Mouse (Mus musculus) kidney, postnatal 14 days (tissue): ENCODE measurements around the gene Stam2.
A peak's percentile ranks its signal among the peaks of the same experiment; 100 is the strongest.

Experiments used
- DNase-seq: peaks from one replicate; pipeline ENCODE4 v3.0.0; 2022; ENCODE audit warnings: mixed read lengths

Stam2 gene

GRCm38 (mm10) chr2:52742256-52743158 lies at the start of gene Stam2:
Gene Stam2, minus strand, starts transcription at chr2:52742281.
- DNase-seq, result peak; percentile 94

GRCm38 (mm10) chr2:52785106-52785721 lies 43.1 kb upstream of the Stam2 start:
- DNase-seq, result no peak

- no peak for DNase-seq
Observed at GRCm38 (mm10) chr2:52779987-52780386, 37.9 kb upstream of the Stam2 start.

GRCm38 (mm10) chr2:52779381-52779780 lies 37.3 kb upstream of the Stam2 start:
- peak; percentile 46 for DNase-seq

GRCm38 (mm10) chr2:52777839-52778238 lies 35.8 kb upstream of the Stam2 start:
- no peak for DNase-seq

- no peak for DNase-seq
Observed at GRCm38 (mm10) chr2:52774373-52774772, 32.3 kb upstream of the Stam2 start.

- no peak for DNase-seq
Observed at GRCm38 (mm10) chr2:52772774-52773393, 30.8 kb upstream of the Stam2 start.

- no peak for DNase-seq
Observed at GRCm38 (mm10) chr2:52765130-52765529, 23.0 kb upstream of the Stam2 start.

- no peak for DNase-seq
Observed at GRCm38 (mm10) chr2:52763891-52764290, 21.8 kb upstream of the Stam2 start.

GRCm38 (mm10) chr2:52763040-52763736 lies 21.1 kb upstream of the Stam2 start:
- DNase-seq, result peak; percentile 84

- no peak for DNase-seq
Observed at GRCm38 (mm10) chr2:52762529-52762928, 20.4 kb upstream of the Stam2 start.

GRCm38 (mm10) chr2:52758627-52759026 lies 16.5 kb upstream of the Stam2 start:
- DNase-seq, result peak; percentile 58

GRCm38 (mm10) chr2:52756691-52757090 lies 14.6 kb upstream of the Stam2 start:
- DNase-seq, result peak; percentile 28

- no peak for DNase-seq
Observed at GRCm38 (mm10) chr2:52753573-52754317, 11.7 kb upstream of the Stam2 start.

GRCm38 (mm10) chr2:52744099-52744498 lies 2.0 kb upstream of the Stam2 start:
- DNase-seq, result no peak

- no peak for DNase-seq
Observed at GRCm38 (mm10) chr2:52741681-52742255, 313 bp downstream of the Stam2 start.

- no peak for DNase-seq
Observed at GRCm38 (mm10) chr2:52740596-52740995, 1.5 kb downstream of the Stam2 start.

- DNase-seq, result no peak
Observed at GRCm38 (mm10) chr2:52734504-52734903, 7.6 kb downstream of the Stam2 start.

- no peak for DNase-seq
Observed at GRCm38 (mm10) chr2:52733659-52734058, 8.4 kb downstream of the Stam2 start.

- DNase-seq, result peak; percentile 12
Observed at GRCm38 (mm10) chr2:52732611-52733010, 9.5 kb downstream of the Stam2 start.

- no peak for DNase-seq
Observed at GRCm38 (mm10) chr2:52732001-52732400, 10.1 kb downstream of the Stam2 start.

- DNase-seq, result no peak
Observed at GRCm38 (mm10) chr2:52730891-52731290, 11.2 kb downstream of the Stam2 start.
